Mouse (Mus musculus): ENCODE measurements around the gene Ampd3. TPM values are rescaled to one million over a fixed set of nuclear protein-coding genes. Genes with fewer than 3 reads are reported as not detected.

Gene Ampd3
- polyA plus RNA-seq, 1 experiment from 2014 or later, result 1.7 TPM

DNA sequence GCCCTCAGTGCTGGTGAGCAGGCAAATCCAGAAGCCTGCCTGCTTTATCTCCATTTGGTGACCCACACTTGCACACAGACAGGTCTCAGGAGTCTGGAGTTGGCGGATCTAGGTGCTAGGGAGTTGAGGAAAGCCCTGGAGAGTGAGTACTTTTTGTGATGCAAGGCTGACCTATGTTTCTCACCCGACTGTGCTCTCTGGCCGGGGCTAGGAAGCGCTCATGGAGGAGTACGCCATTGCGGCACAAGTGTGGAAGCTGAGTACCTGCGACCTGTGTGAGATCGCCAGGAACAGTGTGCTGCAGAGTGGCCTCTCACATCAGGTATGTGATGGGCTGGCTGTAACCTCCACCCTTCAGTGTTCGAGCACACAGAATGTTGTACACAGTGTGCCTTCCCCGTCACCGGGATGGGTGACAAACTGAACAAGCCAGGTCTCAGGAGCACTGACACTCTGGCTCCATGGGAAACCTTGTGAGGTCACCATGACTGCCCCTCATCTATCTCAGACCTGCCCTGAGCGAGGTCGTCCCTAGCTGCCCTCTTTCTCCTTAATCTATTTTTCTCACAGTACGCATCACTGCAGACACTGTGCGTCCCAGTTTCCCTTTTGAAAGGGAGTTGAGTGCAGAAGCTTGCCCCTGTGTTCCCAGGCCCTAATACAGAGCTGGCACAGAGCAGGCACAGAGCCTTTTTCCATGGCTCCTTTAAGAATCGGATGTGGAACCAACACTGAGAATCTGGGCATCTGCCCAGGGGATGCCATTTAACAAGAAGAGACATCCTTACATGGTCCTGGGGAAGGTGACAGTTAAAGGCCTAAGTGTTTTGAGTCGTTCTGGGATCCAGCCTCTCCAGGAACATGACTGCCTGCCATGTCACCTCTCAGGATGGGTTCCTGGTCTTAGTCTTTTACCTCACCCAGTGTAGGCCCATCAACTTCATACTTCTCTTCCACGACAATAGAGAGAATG lies 41.9 kb downstream of the Ampd3 start:
- 83% methylated on average over 18 of the region's 18 CpGs for WGBS
- DNase-seq (ENCODE audit: low spot score), result no peak
- no peaks in the 10 kb centered on the region for H3K27me3 ChIP-seq (ENCODE audit: insufficient read depth, poor library complexity, severe bottlenecking)
- H3K4me3 ChIP-seq, result no peak overlapping the region
- H3K9me3 ChIP-seq, result no peaks in the 10 kb centered on the region
- H3K4me1 ChIP-seq (replicated peaks), result 0 out of 2 replicates have a peak, but pooled peaks cover 6% of the 10 kb centered on the region
- H3K36me3 ChIP-seq, result peaks cover 9% of the 10 kb centered on the region; the same call in 1 of the 2 replicates
- no peak overlapping the region for H3K27ac ChIP-seq

DNA sequence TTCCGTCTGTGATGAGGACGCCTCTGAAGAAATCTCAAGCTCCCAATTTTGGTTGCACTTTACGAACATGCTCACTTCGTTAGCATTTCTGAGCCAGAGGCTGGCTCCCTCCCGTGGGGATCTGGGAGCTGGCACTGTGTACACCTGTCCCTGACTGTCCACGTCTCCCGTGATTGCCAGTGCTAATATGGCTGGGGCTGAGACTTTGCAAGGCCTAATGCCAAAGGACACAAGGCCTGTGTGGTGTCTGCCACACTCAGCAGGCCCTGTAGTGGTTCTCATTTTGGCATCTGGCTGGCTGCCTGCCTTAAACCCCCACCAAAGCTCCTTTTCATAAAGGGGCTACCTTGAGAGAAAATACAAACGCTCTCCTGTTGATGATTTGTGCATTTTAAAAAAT lies 43.0 kb downstream of the Ampd3 start:
- H3K27ac ChIP-seq, result no peak overlapping the region
- DNase-seq (ENCODE audit: low spot score), result no peak
- H3K27me3 ChIP-seq (ENCODE audit: insufficient read depth, poor library complexity, severe bottlenecking), result no peaks in the 10 kb centered on the region
- no peaks in the 10 kb centered on the region for H3K4me1 ChIP-seq (replicated peaks)
- peaks cover 9% of the 10 kb centered on the region; the same call in 1 of the 2 replicates for H3K36me3 ChIP-seq
- no peaks in the 10 kb centered on the region for H3K9me3 ChIP-seq
- WGBS, result 91% methylated on average over 8 of the region's 8 CpGs
- no peak overlapping the region for H3K4me3 ChIP-seq

- no peaks in the 10 kb centered on the region for H3K27me3 ChIP-seq (ENCODE audit: insufficient read depth, poor library complexity, severe bottlenecking)
- H3K36me3 ChIP-seq, result peaks cover 9% of the 10 kb centered on the region; the same call in 1 of the 2 replicates
- 85% methylated on average over 5 of the region's 5 CpGs for WGBS
- no peak overlapping the region for H3K27ac ChIP-seq
- no peak for DNase-seq (ENCODE audit: low spot score)
- H3K9me3 ChIP-seq, result no peaks in the 10 kb centered on the region
- H3K4me3 ChIP-seq, result no peak overlapping the region
- no peaks in the 10 kb centered on the region for H3K4me1 ChIP-seq (replicated peaks)
These were observed 43.5 kb downstream of the Ampd3 start for GRCm38 (mm10) chr7:110811529-110811928.

DNA sequence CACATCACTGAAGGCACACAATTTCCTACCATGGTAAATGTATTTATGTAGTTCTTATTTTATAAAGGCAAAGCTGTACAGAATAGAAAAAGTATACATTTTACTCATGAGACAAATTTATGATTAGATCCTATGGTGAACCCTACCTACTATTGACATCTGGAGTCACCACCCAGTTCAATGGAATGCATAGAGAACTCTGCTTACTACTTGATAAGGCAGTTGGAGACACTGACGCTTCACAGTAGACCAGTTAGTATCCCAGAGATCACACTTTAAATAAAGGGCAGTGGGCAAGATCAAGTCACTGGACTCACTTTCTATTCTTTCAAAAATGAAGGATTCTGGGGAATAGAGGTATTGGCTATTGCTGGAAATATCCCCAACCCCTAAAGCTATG lies 46.0 kb downstream of the Ampd3 start:
- H3K27ac ChIP-seq, result no peak overlapping the region
- DNase-seq (ENCODE audit: low spot score), result no peak
- WGBS, result 94% methylated on average over 1 of the region's 1 CpGs
- H3K9me3 ChIP-seq, result no peaks in the 10 kb centered on the region
- H3K27me3 ChIP-seq (ENCODE audit: insufficient read depth, poor library complexity, severe bottlenecking), result no peaks in the 10 kb centered on the region
- no peak overlapping the region for H3K4me3 ChIP-seq
- H3K4me1 ChIP-seq (replicated peaks), result no peaks in the 10 kb centered on the region
- peaks cover 9% of the 10 kb centered on the region; the same call in 1 of the 2 replicates for H3K36me3 ChIP-seq

DNA sequence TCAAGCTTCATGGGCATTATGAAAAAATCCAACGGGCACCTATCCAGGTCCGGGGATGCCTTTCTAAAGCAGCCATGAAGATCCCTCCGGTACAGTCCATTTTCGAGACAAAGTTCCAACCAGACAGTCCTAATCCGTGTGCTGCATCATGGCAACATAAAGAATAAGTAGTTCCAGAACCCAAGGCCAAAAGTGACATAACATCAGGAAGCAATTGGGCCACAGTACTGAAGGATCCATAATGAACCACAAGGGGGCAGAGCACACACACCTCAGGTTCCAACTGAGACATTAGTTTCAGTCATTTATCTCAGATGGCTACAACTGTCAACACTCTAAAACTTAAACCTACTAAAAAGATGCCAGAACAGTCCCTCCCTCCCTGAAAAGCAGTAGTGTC lies 48.0 kb downstream of the Ampd3 start:
- H3K27ac ChIP-seq, result no peak overlapping the region
- H3K27me3 ChIP-seq (ENCODE audit: insufficient read depth, poor library complexity, severe bottlenecking), result no peaks in the 10 kb centered on the region
- WGBS, result 71% methylated on average over 5 of the region's 5 CpGs
- H3K4me1 ChIP-seq (replicated peaks), result peaks cover 2% of the 10 kb centered on the region; the same call in 1 of the 2 replicates
- H3K9me3 ChIP-seq, result no peaks in the 10 kb centered on the region
- H3K36me3 ChIP-seq, result peaks cover 9% of the 10 kb centered on the region; the same call in 1 of the 2 replicates
- no peak overlapping the region for H3K4me3 ChIP-seq
- no peak for DNase-seq (ENCODE audit: low spot score)

DNA sequence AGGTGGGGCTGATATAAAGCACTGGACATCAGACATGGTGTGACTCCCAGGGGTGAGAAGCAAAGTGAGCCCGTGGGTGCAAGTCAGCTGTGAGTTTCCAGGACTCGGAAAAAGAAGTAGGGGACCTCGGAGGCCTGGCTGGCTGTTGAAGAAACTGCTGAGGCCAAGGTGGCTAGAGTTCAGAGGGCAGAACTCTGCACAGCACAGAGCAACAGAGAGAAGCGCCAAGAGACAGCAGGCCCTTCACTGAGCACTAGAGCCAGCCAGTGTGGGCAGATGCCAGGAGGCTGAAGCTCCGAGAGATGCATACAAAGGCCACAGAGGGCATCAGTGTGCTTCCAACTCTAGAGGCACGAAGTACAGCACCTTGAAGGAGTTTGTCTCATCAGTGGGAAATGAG lies 50.2 kb downstream of the Ampd3 start:
- Histone ChIP-seq H3K27ac (no peak overlapping the region), H3K36me3 (peaks cover 11% of the 10 kb centered on the region), H3K4me3 (no peak overlapping the region), H3K9me3 (no peaks in the 10 kb centered on the region), H3K27me3 (ENCODE audit: insufficient read depth, poor library complexity, severe bottlenecking) (no peaks in the 10 kb centered on the region), H3K4me1 (replicated peaks) (peaks cover 10% of the 10 kb centered on the region; the same call in 1 of the 2 replicates)
- DNase-seq (ENCODE audit: low spot score), result no peak
- WGBS, result 81% methylated on average over 6 of the region's 6 CpGs

DNA sequence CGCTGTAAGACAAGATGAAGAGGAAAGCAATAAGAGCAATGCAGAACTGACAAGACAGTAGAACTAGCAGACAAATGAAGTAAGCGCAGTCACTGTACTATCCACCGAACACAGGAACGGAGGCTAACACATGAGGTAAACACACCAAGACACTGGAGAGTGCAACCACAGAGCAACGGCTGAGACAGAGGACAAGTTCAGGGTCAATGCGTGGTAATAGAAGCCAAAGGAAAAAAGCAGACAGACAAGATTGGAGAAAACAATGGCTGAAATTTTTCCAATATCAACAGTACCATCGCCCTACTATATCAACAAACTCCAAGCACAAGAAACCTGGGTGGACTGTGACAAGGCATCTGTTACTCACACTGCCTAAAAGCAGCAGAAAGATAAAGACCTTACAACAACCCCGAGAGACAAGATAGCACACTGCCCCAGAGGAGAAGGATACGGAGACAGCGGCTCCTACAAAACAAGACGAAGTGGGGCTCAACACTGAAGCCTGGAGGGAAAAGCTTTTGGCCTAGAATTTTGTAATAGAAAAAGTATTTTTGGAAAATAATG lies 50.9 kb downstream of the Ampd3 start:
- Histone ChIP-seq H3K27ac (no peak overlapping the region), H3K27me3 (ENCODE audit: insufficient read depth, poor library complexity, severe bottlenecking) (no peaks in the 10 kb centered on the region), H3K4me3 (no peak overlapping the region), H3K36me3 (peaks cover 17% of the 10 kb centered on the region), H3K9me3 (no peaks in the 10 kb centered on the region), H3K4me1 (replicated peaks) (peaks cover 10% of the 10 kb centered on the region; the same call in 1 of the 2 replicates)
- DNase-seq (ENCODE audit: low spot score), result no peak
- 91% methylated on average over 11 of the region's 11 CpGs for WGBS

DNA sequence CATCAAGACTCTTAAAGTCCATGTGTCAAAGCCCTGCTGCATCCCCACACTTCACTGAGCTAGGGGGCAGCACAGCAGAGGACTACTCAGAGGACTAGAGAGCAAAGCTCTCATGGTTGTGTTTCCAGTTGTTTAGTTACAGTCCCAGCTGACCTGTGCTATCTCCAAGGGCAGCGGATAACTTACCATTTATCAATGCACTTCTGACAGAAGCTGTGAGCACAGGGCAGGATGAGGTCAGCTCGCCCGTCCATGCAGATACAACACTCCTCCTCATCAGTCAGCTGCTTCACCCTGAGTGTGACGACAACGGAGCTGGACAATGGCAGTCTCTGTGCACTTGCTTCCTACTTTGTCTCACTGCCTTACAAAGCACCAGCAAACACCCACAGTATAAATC lies 53.1 kb downstream of the Ampd3 start:
- no peak overlapping the region; the same call in 1 of the 2 replicates for H3K27ac ChIP-seq
- DNase-seq (ENCODE audit: low spot score), result no peak
- peaks cover 36% of the 10 kb centered on the region for H3K36me3 ChIP-seq
- no peak overlapping the region for H3K4me3 ChIP-seq
- no peaks in the 10 kb centered on the region for H3K9me3 ChIP-seq
- no peaks in the 10 kb centered on the region for H3K27me3 ChIP-seq (ENCODE audit: insufficient read depth, poor library complexity, severe bottlenecking)
- WGBS, result 34% methylated on average over 5 of the region's 5 CpGs
- H3K4me1 ChIP-seq (replicated peaks), result peaks cover 10% of the 10 kb centered on the region; the same call in 1 of the 2 replicates

- WGBS, result 79% methylated on average over 3 of the region's 3 CpGs
- Histone ChIP-seq H3K36me3 (peaks cover 38% of the 10 kb centered on the region), H3K4me1 (replicated peaks) (peaks cover 10% of the 10 kb centered on the region; the same call in 1 of the 2 replicates), H3K9me3 (no peaks in the 10 kb centered on the region), H3K27ac (no peak overlapping the region; the same call in 1 of the 2 replicates), H3K4me3 (no peak overlapping the region), H3K27me3 (ENCODE audit: insufficient read depth, poor library complexity, severe bottlenecking) (no peaks in the 10 kb centered on the region)
- no peak for DNase-seq (ENCODE audit: low spot score)
These were observed 53.6 kb downstream of the Ampd3 start for GRCm38 (mm10) chr7:110821653-110822052.

DNA sequence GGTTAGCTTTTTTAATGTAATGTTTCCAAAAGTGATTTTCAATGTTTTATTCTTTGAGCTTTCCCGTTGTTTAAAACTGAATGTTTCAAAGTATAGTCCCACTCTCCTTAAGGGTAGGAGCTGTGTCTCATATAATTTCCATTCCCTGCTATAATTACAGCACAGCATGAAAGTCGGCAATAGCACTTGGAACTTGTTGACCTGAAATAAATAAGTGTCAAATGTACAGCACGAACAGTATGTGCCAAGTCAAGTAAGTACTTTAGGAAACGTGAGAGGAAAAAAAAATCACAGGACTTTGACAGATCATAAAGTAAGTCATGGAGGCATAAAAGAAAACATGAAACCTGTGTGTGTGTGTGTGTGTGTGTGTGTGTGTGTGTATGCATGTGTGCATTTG lies 54.0 kb downstream of the Ampd3 start:
- Histone ChIP-seq H3K4me3 (no peak overlapping the region), H3K27me3 (ENCODE audit: insufficient read depth, poor library complexity, severe bottlenecking) (no peaks in the 10 kb centered on the region), H3K27ac (no peak overlapping the region), H3K9me3 (no peaks in the 10 kb centered on the region), H3K36me3 (peaks cover 42% of the 10 kb centered on the region), H3K4me1 (replicated peaks) (peaks cover 10% of the 10 kb centered on the region; the same call in 1 of the 2 replicates)
- no peak for DNase-seq (ENCODE audit: low spot score)
- WGBS, result 89% methylated on average over 4 of the region's 4 CpGs

DNA sequence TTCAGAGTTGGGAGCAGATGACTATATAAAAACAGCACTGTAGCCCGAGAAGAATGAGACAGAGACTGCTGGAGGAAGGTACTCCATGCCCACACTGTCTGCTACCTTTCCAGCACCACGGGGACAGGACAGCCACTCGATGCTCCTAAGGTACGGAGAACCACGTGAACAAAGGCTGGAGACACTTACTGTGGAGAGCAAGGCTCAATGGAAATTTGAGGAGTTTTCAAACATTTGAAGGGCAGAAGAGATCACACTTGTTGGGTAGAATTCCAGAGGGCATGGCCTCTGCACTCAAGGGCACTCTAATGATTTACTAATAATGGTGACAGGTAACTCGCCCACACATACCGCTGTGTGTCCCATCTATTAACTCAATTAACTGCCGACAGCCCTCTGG lies 55.1 kb downstream of the Ampd3 start:
- Histone ChIP-seq H3K27ac (no peak overlapping the region), H3K27me3 (ENCODE audit: insufficient read depth, poor library complexity, severe bottlenecking) (no peaks in the 10 kb centered on the region), H3K36me3 (peaks cover 44% of the 10 kb centered on the region), H3K4me1 (replicated peaks) (peaks cover 10% of the 10 kb centered on the region; the same call in 1 of the 2 replicates), H3K9me3 (no peaks in the 10 kb centered on the region), H3K4me3 (no peak overlapping the region)
- DNase-seq (ENCODE audit: low spot score), result no peak
- 84% methylated on average over 8 of the region's 8 CpGs for WGBS

DNA sequence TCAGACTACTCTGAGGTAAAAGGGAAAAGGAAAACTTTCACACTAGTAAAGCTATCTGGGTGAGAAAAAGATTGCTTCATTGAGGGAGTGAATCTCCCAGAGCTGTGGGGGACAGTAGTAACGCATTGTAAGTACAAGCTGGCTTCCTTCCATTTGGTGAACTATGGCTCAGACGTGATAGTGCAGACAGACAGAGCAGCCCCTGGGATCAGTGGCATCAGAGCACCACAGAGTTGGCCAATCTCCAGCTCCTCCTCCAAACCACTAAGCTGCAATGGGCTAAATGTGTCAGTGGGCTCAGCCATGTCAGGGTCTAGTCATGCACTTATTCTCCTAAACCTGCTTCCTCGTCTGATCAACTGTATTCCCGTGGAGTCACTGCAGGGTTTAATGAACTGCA lies 55.6 kb downstream of the Ampd3 start:
- H3K4me3 ChIP-seq, result no peak overlapping the region
- H3K9me3 ChIP-seq, result no peaks in the 10 kb centered on the region
- 81% methylated on average over 4 of the region's 4 CpGs for WGBS
- H3K27ac ChIP-seq, result no peak overlapping the region
- no peaks in the 10 kb centered on the region for H3K27me3 ChIP-seq (ENCODE audit: insufficient read depth, poor library complexity, severe bottlenecking)
- H3K36me3 ChIP-seq, result peaks cover 49% of the 10 kb centered on the region
- DNase-seq (ENCODE audit: low spot score), result no peak
- peaks cover 10% of the 10 kb centered on the region; the same call in 1 of the 2 replicates for H3K4me1 ChIP-seq (replicated peaks)

All from hindbrain, embryonic 10.5 days (tissue).